Mouse (Mus musculus) MEL (cell line): ENCODE results near the gene Rabgap1l. TPM values are rescaled to one million over a fixed set of nuclear protein-coding genes. Genes with fewer than 3 reads are reported as not detected.

Experiments
- DNase-seq: peaks from one replicate; pipeline ENCODE4 v3.0.0; 2011; ENCODE audit warnings: low read depth, low spot score
- H3K27ac ChIP-seq: 2 replicates; pipeline ENCODE4 v1.5.1; 2012; ENCODE audit warnings: low read depth, mild to moderate bottlenecking, control low read depth, low read length, moderate library complexity; ENCODE audit not compliant: control insufficient read depth
- H3K27me3 ChIP-seq, 2 experiments: fragments of 150-350 bp in 1 of 2; sonication (generic) in 1 of 2; 2 replicates each; pipeline ENCODE4 v1.6.1; 2012; ENCODE audit warnings: low read length in 2 of 2, mild to moderate bottlenecking in 2 of 2, improper control_type of control experiment in 1 of 2, moderate library complexity in 1 of 2; ENCODE audit not compliant: insufficient read depth in 2 of 2, control insufficient read depth in 1 of 2
- H3K36me3 ChIP-seq, 2 experiments: 2 replicates each; pipeline ENCODE4 v1.6.1; 2012 to 2014; ENCODE audit warnings: low read length in 2 of 2, improper control_type of control experiment in 1 of 2, inconsistent platforms in 1 of 2, mild to moderate bottlenecking in 1 of 2; ENCODE audit not compliant: insufficient read depth in 2 of 2, control insufficient read depth in 1 of 2
- H3K4me1 ChIP-seq, 2 experiments: fragments of 150-350 bp in 1 of 2; sonication (generic) in 1 of 2; 2 replicates each; pipeline ENCODE4 v1.6.1; 2012; ENCODE audit warnings: low read length in 2 of 2, improper control_type of control experiment in 1 of 2, mild to moderate bottlenecking in 1 of 2; ENCODE audit not compliant: insufficient read depth in 2 of 2, control insufficient read depth in 1 of 2
- H3K4me3 ChIP-seq, 2 experiments: fragments of 150-350 bp in 1 of 2; sonication (generic) in 1 of 2; 2 replicates each; pipeline ENCODE4 v1.5.1; 2012; ENCODE audit warnings: low read depth in 2 of 2, low read length in 2 of 2, mild to moderate bottlenecking in 2 of 2, moderate library complexity in 2 of 2, control low read depth in 1 of 2, improper control_type of control experiment in 1 of 2; ENCODE audit not compliant: control insufficient read depth in 1 of 2, insufficient read depth in 1 of 2
- H3K79me2 ChIP-seq: 2 replicates; pipeline ENCODE4 v1.6.1; 2012; ENCODE audit warnings: mild to moderate bottlenecking, low read length, moderate library complexity; ENCODE audit not compliant: control insufficient read depth, poor library complexity, insufficient read depth
- H3K9ac ChIP-seq: 2 replicates; pipeline ENCODE4 v1.6.1; 2012; ENCODE audit warnings: low read depth, mild to moderate bottlenecking, control low read depth, low read length, moderate library complexity; ENCODE audit not compliant: control insufficient read depth, poor library complexity, severe bottlenecking
- H3K9me3 ChIP-seq: fragments of 150-350 bp; sonication (generic); replicated peaks from 2 replicates; pipeline ENCODE4 v1.6.1; 2012; ENCODE audit warnings: mild to moderate bottlenecking, low read length, improper control_type of control experiment, moderate library complexity; ENCODE audit not compliant: insufficient read depth
- BHLHE40 ChIP-seq: IDR thresholded peaks from 2 replicates; pipeline ENCODE4 v1.6.1; 2012; ENCODE audit warnings: low read depth, mild to moderate bottlenecking, inconsistent platforms, low read length, improper control_type of control experiment, borderline replicate concordance
- CHD1 ChIP-seq: IDR thresholded peaks from 2 replicates; pipeline ENCODE4 v1.6.1; 2012; ENCODE audit warnings: low read depth, mild to moderate bottlenecking, inconsistent platforms, low read length, improper control_type of control experiment
- CTCF ChIP-seq, 3 experiments: IDR thresholded peaks in 2 of 3; conservative IDR thresholded peaks in 1 of 3; 2 replicates each; pipeline ENCODE4 v1.5.1; 2011 to 2012; ENCODE audit warnings: low read length in 3 of 3, low read depth in 2 of 3, mild to moderate bottlenecking in 2 of 3, improper control_type of control experiment in 1 of 3, inconsistent platforms in 1 of 3, mixed read lengths in 1 of 3, moderate library complexity in 1 of 3; ENCODE audit not compliant: control insufficient read depth in 1 of 3, insufficient read depth in 1 of 3, poor library complexity in 1 of 3, severe bottlenecking in 1 of 3
- E2F4 ChIP-seq: IDR thresholded peaks from 2 replicates; pipeline ENCODE4 v1.6.1; 2011; ENCODE audit warnings: low read depth, low read length, improper control_type of control experiment, borderline replicate concordance
- ELF1 ChIP-seq: IDR thresholded peaks from 2 replicates; pipeline ENCODE4 v1.6.1; 2014; ENCODE audit warnings: low read depth, mild to moderate bottlenecking, inconsistent platforms, low read length, improper control_type of control experiment, moderate library complexity
- EP300 ChIP-seq, 2 experiments: IDR thresholded peaks; 2 replicates each; pipeline ENCODE4 v1.6.1; 2011; ENCODE audit warnings: improper control_type of control experiment in 2 of 2, low read length in 2 of 2, low read depth in 1 of 2, mild to moderate bottlenecking in 1 of 2
- GABPA ChIP-seq: IDR thresholded peaks from 2 replicates; pipeline ENCODE4 v1.6.1; 2012; ENCODE audit warnings: low read depth, mild to moderate bottlenecking, inconsistent platforms, low read length, improper control_type of control experiment, moderate library complexity
- GATA1 ChIP-seq: IDR thresholded peaks from 2 replicates; pipeline ENCODE4 v1.6.1; 2011; ENCODE audit warnings: low read depth, low read length, improper control_type of control experiment
- MAX ChIP-seq: IDR thresholded peaks from 2 replicates; pipeline ENCODE4 v1.6.1; 2011; ENCODE audit warnings: low read length, improper control_type of control experiment
- MEF2A ChIP-seq: IDR thresholded peaks from 2 replicates; pipeline ENCODE4 v1.6.1; 2014; ENCODE audit warnings: low read depth, mild to moderate bottlenecking, inconsistent platforms, low read length, improper control_type of control experiment; ENCODE audit not compliant: poor library complexity, insufficient replicate concordance, severe bottlenecking; ENCODE audit errors: extremely low read depth
- NRF1 ChIP-seq: IDR thresholded peaks from 2 replicates; pipeline ENCODE4 v1.6.1; 2014; ENCODE audit warnings: low read depth, mild to moderate bottlenecking, inconsistent platforms, low read length, improper control_type of control experiment, moderate library complexity; ENCODE audit not compliant: poor library complexity, insufficient read depth, severe bottlenecking
- POLR2A ChIP-seq, 2 experiments: IDR thresholded peaks; 2 replicates each; pipeline ENCODE4 v1.6.1; 2011 to 2012; ENCODE audit warnings: low read length in 2 of 2, mild to moderate bottlenecking in 2 of 2, control low read depth in 1 of 2, improper control_type of control experiment in 1 of 2, low read depth in 1 of 2, moderate library complexity in 1 of 2; ENCODE audit not compliant: control insufficient read depth in 1 of 2, insufficient read depth in 1 of 2, poor library complexity in 1 of 2
- RCOR1 ChIP-seq: IDR thresholded peaks from 2 replicates; pipeline ENCODE4 v1.6.1; 2012; ENCODE audit warnings: low read depth, mild to moderate bottlenecking, inconsistent platforms, low read length, improper control_type of control experiment
- SIN3A ChIP-seq: IDR thresholded peaks from 2 replicates; pipeline ENCODE4 v1.6.1; 2012; ENCODE audit warnings: low read length, improper control_type of control experiment, inconsistent platforms
- SMC3 ChIP-seq: IDR thresholded peaks from 2 replicates; pipeline ENCODE4 v1.6.1; 2011; ENCODE audit warnings: low read depth, low read length, improper control_type of control experiment
- TCF12 ChIP-seq: IDR thresholded peaks from 2 replicates; pipeline ENCODE4 v1.6.1; 2014; ENCODE audit warnings: low read depth, mild to moderate bottlenecking, inconsistent platforms, low read length, improper control_type of control experiment, moderate library complexity
- USF1 ChIP-seq: IDR thresholded peaks from 2 replicates; pipeline ENCODE4 v1.6.1; 2014; ENCODE audit warnings: low read depth, mild to moderate bottlenecking, inconsistent platforms, low read length, improper control_type of control experiment, moderate library complexity
- USF2 ChIP-seq, 2 experiments: IDR thresholded peaks; 2 replicates each; pipeline ENCODE4 v1.6.1; 2011 to 2012; ENCODE audit warnings: improper control_type of control experiment in 2 of 2, low read length in 2 of 2, borderline replicate concordance in 1 of 2, inconsistent platforms in 1 of 2, low read depth in 1 of 2, mild to moderate bottlenecking in 1 of 2; ENCODE audit not compliant: insufficient read depth in 1 of 2
- ZC3H11A ChIP-seq: IDR thresholded peaks from 2 replicates; pipeline ENCODE4 v1.6.1; 2012; ENCODE audit warnings: low read depth, mild to moderate bottlenecking, inconsistent platforms, low read length, improper control_type of control experiment
- ZKSCAN1 ChIP-seq: IDR thresholded peaks from 2 replicates; pipeline ENCODE4 v1.6.1; 2012; ENCODE audit warnings: low read depth, mild to moderate bottlenecking, inconsistent platforms, low read length, improper control_type of control experiment, moderate library complexity
- polyA plus RNA-seq, 2 experiments: library from polyadenylated mRNA; stranded (reverse) in 1 of 2; unstranded in 1 of 2; fragments of >175 nt in 1 of 2; fragments of >200 nt in 1 of 2; gene quantifications; 2 replicates each; pipeline versions ENCODE4 v1.2.1 to v1.2.4; 2012; ENCODE audit warnings: low replicate concordance in 2 of 2, low read depth in 1 of 2; ENCODE audit not compliant: insufficient read length in 2 of 2, insufficient read depth in 1 of 2, missing spikeins in 1 of 2
- total RNA-seq: library from RNA; depleted of rRNA; stranded (reverse); fragments of 300-350 nt; gene quantifications from 2 replicates; pipeline ENCODE4 v1.2.3, GENCODE M21; 2012

The Rabgap1l gene
- total and polyA plus RNA-seq, 3 experiments = 24.1 to 26.2 TPM; not detected in 1

DNA sequence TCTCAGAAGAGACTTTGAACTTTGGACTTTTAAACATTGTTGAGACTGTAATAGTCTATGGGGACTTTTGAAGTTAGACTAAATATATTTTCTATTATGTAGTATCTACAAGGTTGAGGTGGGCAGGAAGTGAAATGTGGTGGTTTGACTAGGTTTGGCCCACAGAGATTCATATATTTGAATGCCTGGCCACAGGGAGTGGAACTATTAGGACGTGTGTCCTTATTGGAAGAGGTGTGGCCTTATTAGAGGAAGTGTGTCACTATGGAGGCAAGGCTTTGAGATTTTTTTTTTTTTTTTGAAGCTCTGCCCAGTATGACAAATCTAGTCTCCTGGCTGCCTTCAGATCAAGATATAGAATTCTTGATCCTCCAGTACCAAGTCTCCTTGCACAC lies 101.8 kb downstream of the Rabgap1l start:
- Histone ChIP-seq H3K9me3 (no peaks in the 10 kb centered on the region), H3K9ac (no peak overlapping the region), H3K79me2 (no peaks in the 10 kb centered on the region), H3K27ac (no peak overlapping the region), H3K4me3 (no peak overlapping the region), H3K27me3 (no peaks in the 10 kb centered on the region), H3K4me1 (peaks cover 3 to 5% of the 10 kb centered on the region in 2 experiments; a peak in 2 of 4 replicates), H3K36me3 (peaks cover 4 to 7% of the 10 kb centered on the region in 2 experiments)
- no peak for TF ChIP-seq MAX
- DNase-seq = no peak

GRCm38 (mm10) chr1:160690516-160691195 lies 102.4 kb downstream of the Rabgap1l start:
- Histone ChIP-seq H3K9ac (no peak overlapping the region), H3K9me3 (no peaks in the 10 kb centered on the region), H3K4me1 (peaks cover 3 to 5% of the 10 kb centered on the region in 2 experiments; a peak in 2 of 4 replicates), H3K27me3 (no peaks in the 10 kb centered on the region), H3K4me3 (no peak overlapping the region), H3K36me3 (peaks cover 4 to 7% of the 10 kb centered on the region in 2 experiments), H3K27ac (no peak overlapping the region), H3K79me2 (no peaks in the 10 kb centered on the region)
- TF ChIP-seq USF1 (no peak), EP300 (IDR thresholded peaks at IDR 0.05; ENCODE audit: low read depth in 1 of 2, low read length in 2 of 2) (no peak)
- no peak for DNase-seq

DNA sequence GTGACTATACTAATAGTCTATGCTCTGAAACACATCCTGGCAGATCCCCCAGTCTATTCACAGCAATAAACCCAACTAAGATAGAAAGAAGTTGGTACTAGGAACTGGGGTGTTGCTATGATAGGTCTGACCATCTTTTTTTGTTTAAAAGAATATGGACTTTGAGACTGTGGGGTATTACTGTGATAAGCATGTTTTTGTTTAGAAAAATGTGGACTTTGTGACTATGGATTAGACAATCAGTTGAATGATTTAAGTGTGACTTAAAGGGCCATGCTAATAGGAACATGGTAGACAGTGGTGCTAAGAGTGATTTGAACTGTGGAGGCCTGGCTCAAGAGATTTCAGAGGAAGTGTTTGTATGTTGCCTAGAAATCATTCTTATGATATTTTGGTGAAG lies 103.5 kb downstream of the Rabgap1l start:
- Histone ChIP-seq H3K9ac (no peak overlapping the region), H3K36me3 (peaks cover 2 to 7% of the 10 kb centered on the region in 2 experiments; a peak in 3 of 4 replicates), H3K9me3 (no peaks in the 10 kb centered on the region)
- no peak for TF ChIP-seq RCOR1
- no peak for TF ChIP-seq CTCF (IDR thresholded peaks at IDR 0.05 in 2 of 3, conservative IDR thresholded peaks at IDR 0.05 in 1 of 3; ENCODE audit: control insufficient read depth in 1 of 3, insufficient read depth in 1 of 3, low read depth in 2 of 3, low read length in 3 of 3, poor library complexity in 1 of 3, severe bottlenecking in 1 of 3)
- TF ChIP-seq EP300 (IDR thresholded peaks at IDR 0.05; ENCODE audit: low read depth in 1 of 2, low read length in 2 of 2) = no peak
- TF ChIP-seq SMC3 = no peak
- TF ChIP-seq GATA1 = no peak
- no peak for TF ChIP-seq MEF2A
- TF ChIP-seq SIN3A = no peak
- TF ChIP-seq E2F4 = no peak
- no peak for TF ChIP-seq GABPA
- TF ChIP-seq NRF1 = no peak
- TF ChIP-seq ZKSCAN1 = no peak
- no peak for TF ChIP-seq ZC3H11A
- TF ChIP-seq BHLHE40 = no peak
- no peak for TF ChIP-seq POLR2A (IDR thresholded peaks at IDR 0.05; ENCODE audit: control insufficient read depth in 1 of 2, insufficient read depth in 1 of 2, low read depth in 1 of 2, low read length in 2 of 2, poor library complexity in 1 of 2)
- no peak for TF ChIP-seq MAX
- no peak for TF ChIP-seq CHD1
- TF ChIP-seq USF2 (IDR thresholded peaks at IDR 0.05; ENCODE audit: borderline replicate concordance in 1 of 2, insufficient read depth in 1 of 2, low read depth in 1 of 2, low read length in 2 of 2) = no peak
- no peak for TF ChIP-seq ELF1
- no peak for TF ChIP-seq TCF12
- TF ChIP-seq, all 39 proteins: peak for 0
- peaks cover 3 to 5% of the 10 kb centered on the region in 2 experiments; a peak in 2 of 4 replicates for H3K4me1 ChIP-seq
- no peak overlapping the region for H3K4me3 ChIP-seq
- no peak for DNase-seq
- H3K79me2 ChIP-seq = no peaks in the 10 kb centered on the region
- H3K27me3 ChIP-seq = no peaks in the 10 kb centered on the region
- no peak overlapping the region for H3K27ac ChIP-seq
